ENCODE assay signal across 8 mouse cellular contexts in the genomic region with DNA sequence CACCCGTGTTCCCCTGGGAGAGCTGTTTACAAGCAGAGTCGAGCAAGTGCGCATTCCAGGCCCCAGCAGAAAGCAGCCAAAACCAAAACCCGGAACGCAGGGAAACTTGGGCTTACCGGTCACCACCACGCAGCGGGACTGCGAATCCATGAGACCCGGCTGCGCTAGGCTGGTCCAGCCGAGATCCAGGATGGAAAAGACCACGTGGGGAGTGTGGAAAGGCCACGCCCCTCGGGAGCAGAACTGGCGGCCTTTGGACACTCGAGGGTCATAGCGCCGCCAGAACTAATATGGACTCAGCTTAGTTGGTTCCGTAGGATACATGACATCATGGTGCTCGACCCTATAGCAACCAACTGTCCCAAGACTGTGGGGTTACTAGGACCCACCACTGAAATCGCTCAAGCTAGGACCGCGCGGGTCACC. TPM values are rescaled to one million over a fixed set of nuclear protein-coding genes. Genes with fewer than 3 reads are reported as not detected.
DNase-seq lines count a peak whose midpoint lies in the region; ATAC-seq and TF ChIP-seq lines count a peak whose summit lies in the region.

Gene Pgpep1l, minus strand, starts transcription at position 206 of the 426 bp plus-strand sequence.

- peak within 1 kb of the TSS; percentile 84 for H3K4me2 ChIP-seq in heart, embryonic 15.5 days
- H3K4me2 ChIP-seq in kidney, postnatal 0 days (ENCODE audit: low read length): peak within 1 kb of the TSS; percentile 59
- H3K4me2 ChIP-seq in lung, postnatal 0 days (replicated peaks; ENCODE audit: low read depth, low read length): peak within 1 kb of the TSS; percentile 58

- H3K4me1 ChIP-seq in forebrain, embryonic 10.5 days: peaks cover 30% of the 10 kb centered on the region
- peaks cover 22% of the 10 kb centered on the region for H3K4me1 ChIP-seq in heart, embryonic 15.5 days (replicated peaks)
- peaks cover 18% of the 10 kb centered on the region for H3K4me1 ChIP-seq in kidney, postnatal 0 days (replicated peaks; ENCODE audit: insufficient read depth, low read length)
- peaks cover 9% of the 10 kb centered on the region for H3K4me1 ChIP-seq in lung, postnatal 0 days (ENCODE audit: insufficient read depth, low read depth, low read length)

- no peak for TF ChIP-seq EP300 in lung, postnatal 0 days (IDR thresholded peaks at IDR 0.05)

- no peaks in the 10 kb centered on the region for H3K36me3 ChIP-seq in forebrain, embryonic 10.5 days (replicated peaks)
- no peaks in the 10 kb centered on the region for H3K36me3 ChIP-seq in heart, embryonic 15.5 days
- no peaks in the 10 kb centered on the region for H3K36me3 ChIP-seq in kidney, postnatal 0 days (ENCODE audit: insufficient read depth, low read length)
- no peaks in the 10 kb centered on the region for H3K36me3 ChIP-seq in lung, postnatal 0 days (ENCODE audit: insufficient read depth, low read length)

- 9% methylated on average over 25 of the region's 25 CpGs for WGBS in forebrain, embryonic 10.5 days
- WGBS in heart, embryonic 15.5 days: 11% methylated on average over 25 of the region's 25 CpGs
- 5% methylated on average over 25 of the region's 25 CpGs for WGBS in kidney, postnatal 0 days
- 6% methylated on average over 25 of the region's 25 CpGs for WGBS in lung, postnatal 0 days

- DNase-seq in 3T3-L1 (ENCODE audit: low read depth, low spot score) (peak; percentile 31), MN1 (ENCODE audit: low spot score) (peak; percentile 79)
- peak; percentile 47 for DNase-seq in forebrain, embryonic 10.5 days (ENCODE audit: extremely low spot score, low spot score)
- peak; percentile 64 for DNase-seq in kidney, postnatal 0 days (ENCODE audit: low spot score)
- DNase-seq in lung, postnatal 0 days (ENCODE audit: low spot score): peak; percentile 49
- peak; percentile 29 to 37 for DNase-seq in right cerebral cortex, postnatal 10 days (ENCODE audit: low spot score in 2 of 2)
- no peak for DNase-seq in spleen, adult 18-20 months

- ATAC-seq in heart, embryonic 15.5 days (replicated peaks; ENCODE audit: insufficient number of reproducible peaks, insufficient read depth, low FRiP score, low read depth): peak; percentile 58; the same call in 1 of the 2 replicates
- peak; percentile 82 for ATAC-seq in kidney, postnatal 0 days (replicated peaks; ENCODE audit: low FRiP score, low read depth)
- ATAC-seq in lung, postnatal 0 days: peak; percentile 73

- peak within 1 kb of the TSS; percentile 48 for H3K4me3 ChIP-seq in forebrain, embryonic 10.5 days
- H3K4me3 ChIP-seq in heart, embryonic 15.5 days: peak within 1 kb of the TSS; percentile 49
- peak within 1 kb of the TSS; percentile 31 for H3K4me3 ChIP-seq in kidney, postnatal 0 days (replicated peaks; ENCODE audit: low read depth, low read length)
- H3K4me3 ChIP-seq in lung, postnatal 0 days (ENCODE audit: low read depth, low read length): peak within 1 kb of the TSS; percentile 25; the same call in 1 of the 2 replicates

- 0 out of 2 replicates have a peak within 1 kb of the TSS, but pooled peaks have one; percentile 8 for H3K27ac ChIP-seq in forebrain, embryonic 10.5 days
- peak within 1 kb of the TSS; percentile 12; the same call in 1 of the 2 replicates for H3K27ac ChIP-seq in heart, embryonic 15.5 days
- 0 out of 2 replicates have a peak within 1 kb of the TSS, but pooled peaks have one; percentile 54 for H3K27ac ChIP-seq in kidney, postnatal 0 days
- H3K27ac ChIP-seq in lung, postnatal 0 days (ENCODE audit: low read length): no peak within 1 kb of the TSS

- H3K9me3 ChIP-seq in forebrain, embryonic 10.5 days: no peaks in the 10 kb centered on the region
- no peaks in the 10 kb centered on the region for H3K9me3 ChIP-seq in heart, embryonic 15.5 days (replicated peaks)
- H3K9me3 ChIP-seq in kidney, postnatal 0 days (replicated peaks; ENCODE audit: low read length): no peaks in the 10 kb centered on the region
- no peaks in the 10 kb centered on the region for H3K9me3 ChIP-seq in lung, postnatal 0 days (ENCODE audit: low read length)

- H3K27me3 ChIP-seq in forebrain, embryonic 10.5 days (ENCODE audit: poor library complexity, severe bottlenecking): peaks cover 46% of the 10 kb centered on the region
- peaks cover 3% of the 10 kb centered on the region; the same call in 1 of the 2 replicates for H3K27me3 ChIP-seq in heart, embryonic 15.5 days
- H3K27me3 ChIP-seq in kidney, postnatal 0 days (ENCODE audit: insufficient read depth, low read length): no peaks in the 10 kb centered on the region
- H3K27me3 ChIP-seq in lung, postnatal 0 days (replicated peaks; ENCODE audit: insufficient read depth, low read length): no peaks in the 10 kb centered on the region

- TF ChIP-seq CTCF in kidney, postnatal 0 days (IDR thresholded peaks at IDR 0.05; ENCODE audit: low read depth): no peak
- no peak for TF ChIP-seq CTCF in lung, postnatal 0 days (IDR thresholded peaks at IDR 0.05)

- peak within 1 kb of the TSS; percentile 37 for H3K9ac ChIP-seq in heart, embryonic 15.5 days
- H3K9ac ChIP-seq in kidney, postnatal 0 days (ENCODE audit: low read depth, low read length): 0 out of 2 replicates have a peak within 1 kb of the TSS, but pooled peaks have one; percentile 37
- H3K9ac ChIP-seq in lung, postnatal 0 days (replicated peaks; ENCODE audit: low read depth): no peak within 1 kb of the TSS

RNA-seq across cellular contexts. Expression of gene Pgpep1l, which starts in this region (rescaled TPM):
- polyA plus RNA-seq in forebrain, embryonic 10.5 days (2016; fragmentation: Nextera tagmentation; extraction: Ambion mirVana): 0.16 TPM in 1 of 2 replicates, not detected in the other
- polyA plus RNA-seq in heart, embryonic 15.5 days (2015; fragmentation: Nextera tagmentation; extraction: Ambion mirVana): 0.25 and 0.44 TPM in 2 replicates
- polyA plus RNA-seq in kidney, postnatal 0 days (2015; fragmentation: Nextera tagmentation; extraction: Ambion mirVana): 0.18 and 0.19 TPM in 2 replicates
- not detected in 2 replicates for polyA plus RNA-seq in lung, postnatal 0 days (2015; fragmentation: Nextera tagmentation; extraction: Ambion mirVana)

Comparison
In these comparisons a context has a peak if more than half of its experiments do, and no peak if none do; other contexts are left out.
1. Peak in DNase-seq, H3K4me3 ChIP-seq and H3K27ac ChIP-seq in forebrain, embryonic 10.5 days; RNA of the gene not detected or under 1 TPM.
2. Peak in ATAC-seq, H3K4me3 ChIP-seq, H3K27ac ChIP-seq, H3K9ac ChIP-seq and H3K4me2 ChIP-seq in heart, embryonic 15.5 days; RNA of the gene not detected or under 1 TPM.
3. Peak in DNase-seq, ATAC-seq, H3K4me3 ChIP-seq, H3K27ac ChIP-seq, H3K9ac ChIP-seq and H3K4me2 ChIP-seq in kidney, postnatal 0 days; RNA of the gene not detected or under 1 TPM.
4. Peak in DNase-seq, ATAC-seq, H3K4me3 ChIP-seq and H3K4me2 ChIP-seq in lung, postnatal 0 days; RNA of the gene not detected or under 1 TPM.
5. DNase-seq: peak in 3T3-L1 (single experiment), MN1 (single experiment) and right cerebral cortex, postnatal 10 days (2 of 2); none in spleen, adult 18-20 months (0 of 2).
6. Peak in every context shown above with its lines, with median percentiles within 50 percentile points of each other: H3K4me3 ChIP-seq, ATAC-seq and H3K4me2 ChIP-seq.